Mouse (Mus musculus): ENCODE data around the gene Hecw2.

Gene Hecw2

GRCm38 (mm10) chr1:53894299-53894698 lies 300.7 kb downstream of the Hecw2 start:
- no peak for DNase-seq (ENCODE audit: low spot score in 2 of 2)

GRCm38 (mm10) chr1:53890380-53890779 lies 304.6 kb downstream of the Hecw2 start:
- no peak for DNase-seq (ENCODE audit: low spot score in 2 of 2)

GRCm38 (mm10) chr1:53889806-53890205 lies 305.2 kb downstream of the Hecw2 start:
- DNase-seq (ENCODE audit: low spot score in 2 of 2), result no peak

GRCm38 (mm10) chr1:53882480-53882879 lies 312.5 kb downstream of the Hecw2 start:
- no peak for DNase-seq (ENCODE audit: low spot score in 2 of 2)

GRCm38 (mm10) chr1:53875919-53876318 lies 319.0 kb downstream of the Hecw2 start:
- no peak for DNase-seq (ENCODE audit: low spot score in 2 of 2)

- DNase-seq (ENCODE audit: low spot score in 2 of 2), result no peak
Measured at GRCm38 (mm10) chr1:53867316-53867715, 327.7 kb downstream of the Hecw2 start.

GRCm38 (mm10) chr1:53866374-53866902 lies 328.5 kb downstream of the Hecw2 start:
- no peak for DNase-seq (ENCODE audit: low spot score in 2 of 2)

GRCm38 (mm10) chr1:53864046-53864445 lies 330.9 kb downstream of the Hecw2 start:
- no peak for DNase-seq (ENCODE audit: low spot score in 2 of 2)

GRCm38 (mm10) chr1:53860611-53861010 lies 334.4 kb downstream of the Hecw2 start:
- no peak for DNase-seq (ENCODE audit: low spot score in 2 of 2)

GRCm38 (mm10) chr1:53859175-53859574 lies 335.8 kb downstream of the Hecw2 start:
- DNase-seq (ENCODE audit: low spot score in 2 of 2), result no peak

- no peak for DNase-seq (ENCODE audit: low spot score in 2 of 2)
Measured at GRCm38 (mm10) chr1:53856501-53857103, 338.4 kb downstream of the Hecw2 start.

GRCm38 (mm10) chr1:53855732-53856131 lies 339.2 kb downstream of the Hecw2 start:
- no peak for DNase-seq (ENCODE audit: low spot score in 2 of 2)

GRCm38 (mm10) chr1:53852086-53852610 lies 342.8 kb downstream of the Hecw2 start:
- no peak for DNase-seq (ENCODE audit: low spot score in 2 of 2)

- no peak for DNase-seq (ENCODE audit: low spot score in 2 of 2)
Measured at GRCm38 (mm10) chr1:53851334-53851733, 343.6 kb downstream of the Hecw2 start.

GRCm38 (mm10) chr1:53850891-53851290 lies 344.1 kb downstream of the Hecw2 start:
- no peak for DNase-seq (ENCODE audit: low spot score in 2 of 2)

GRCm38 (mm10) chr1:53846665-53847237 lies 348.2 kb downstream of the Hecw2 start:
- DNase-seq (ENCODE audit: low spot score in 2 of 2), result no peak

- DNase-seq (ENCODE audit: low spot score in 2 of 2), result no peak
Measured at GRCm38 (mm10) chr1:53845854-53846253, 349.1 kb downstream of the Hecw2 start.

GRCm38 (mm10) chr1:53844914-53845612 lies 349.9 kb downstream of the Hecw2 start:
- DNase-seq (ENCODE audit: low spot score in 2 of 2), result no peak

- DNase-seq (ENCODE audit: low spot score in 2 of 2), result no peak
Measured at GRCm38 (mm10) chr1:53844122-53844913, 350.6 kb downstream of the Hecw2 start.

- no peak for DNase-seq (ENCODE audit: low spot score in 2 of 2)
Measured at GRCm38 (mm10) chr1:53843051-53843450, 351.9 kb downstream of the Hecw2 start.

GRCm38 (mm10) chr1:53841080-53841479 lies 353.9 kb downstream of the Hecw2 start:
- DNase-seq (ENCODE audit: low spot score in 2 of 2), result no peak

- DNase-seq (ENCODE audit: low spot score in 2 of 2), result no peak
Measured at GRCm38 (mm10) chr1:53839392-53839791, 355.6 kb downstream of the Hecw2 start.

All from frontal cortex, postnatal 10 days (tissue).